Mouse (Mus musculus): ENCODE data around the gene Iqgap1. TPM values are rescaled to one million over a fixed set of nuclear protein-coding genes. Genes with fewer than 3 reads are reported as not detected.

Iqgap1 gene
- total and polyA plus RNA-seq, 2 experiments from 2014 or later: 12.3 to 20.6 TPM

DNA sequence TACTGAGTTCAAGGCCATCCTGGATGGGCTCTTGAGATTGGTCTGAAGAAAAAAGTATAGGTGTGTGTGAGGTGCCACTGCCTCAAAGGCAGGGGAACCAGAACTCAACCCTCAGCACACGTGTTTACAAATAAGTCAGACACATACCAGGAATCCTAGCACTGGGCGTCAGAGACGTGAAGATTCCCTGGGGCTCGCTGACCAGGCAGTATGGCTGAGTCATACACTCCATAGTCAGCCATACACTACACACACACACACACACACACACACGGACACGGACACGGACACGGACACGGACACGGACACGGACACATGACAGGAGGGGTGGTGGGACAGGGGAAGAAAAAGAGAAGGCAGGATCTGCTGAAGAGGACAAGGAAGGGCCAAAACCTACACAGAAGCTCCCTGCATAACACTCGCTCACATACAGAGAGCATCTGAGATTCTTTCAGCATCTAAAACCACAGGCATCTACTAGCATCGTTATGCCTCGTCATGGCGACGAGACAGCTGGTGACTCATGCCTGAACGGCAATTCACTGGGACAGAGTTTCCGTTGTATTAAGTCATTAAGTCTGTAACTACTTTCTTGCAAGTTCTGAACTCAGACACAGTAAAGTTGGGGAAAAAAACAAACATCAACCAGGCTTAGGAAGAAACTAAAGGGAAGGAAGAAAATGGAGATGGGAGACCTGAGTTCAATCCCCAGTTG lies 2.5 kb upstream of the Iqgap1 start:
- no peaks in the 10 kb centered on the region for H3K36me3 ChIP-seq (ENCODE audit: insufficient read depth, low read length)
- no peak overlapping the region for H3K4me3 ChIP-seq (ENCODE audit: low read depth, low read length)
- H3K27ac ChIP-seq (ENCODE audit: low read depth, low read length): no peak overlapping the region
- no peaks in the 10 kb centered on the region for H3K27me3 ChIP-seq (ENCODE audit: insufficient read depth, low read length)
- 72% methylated on average over 18 of the region's 18 CpGs for WGBS
- no peaks in the 10 kb centered on the region for H3K9me3 ChIP-seq (ENCODE audit: low read length)
- DNase-seq (ENCODE audit: low spot score) (no peak), ATAC-seq (ENCODE audit: low FRiP score) (no peak)
- H3K4me2 ChIP-seq (ENCODE audit: low read depth, low read length, poor library complexity, severe bottlenecking): no peak overlapping the region
- TF ChIP-seq CTCF (IDR thresholded peaks at IDR 0.05): no peak
- H3K4me1 ChIP-seq (ENCODE audit: insufficient read depth, low read length): no peaks in the 10 kb centered on the region
- H3K9ac ChIP-seq (replicated peaks; ENCODE audit: low read length, poor library complexity, severe bottlenecking): no peak overlapping the region

DNA sequence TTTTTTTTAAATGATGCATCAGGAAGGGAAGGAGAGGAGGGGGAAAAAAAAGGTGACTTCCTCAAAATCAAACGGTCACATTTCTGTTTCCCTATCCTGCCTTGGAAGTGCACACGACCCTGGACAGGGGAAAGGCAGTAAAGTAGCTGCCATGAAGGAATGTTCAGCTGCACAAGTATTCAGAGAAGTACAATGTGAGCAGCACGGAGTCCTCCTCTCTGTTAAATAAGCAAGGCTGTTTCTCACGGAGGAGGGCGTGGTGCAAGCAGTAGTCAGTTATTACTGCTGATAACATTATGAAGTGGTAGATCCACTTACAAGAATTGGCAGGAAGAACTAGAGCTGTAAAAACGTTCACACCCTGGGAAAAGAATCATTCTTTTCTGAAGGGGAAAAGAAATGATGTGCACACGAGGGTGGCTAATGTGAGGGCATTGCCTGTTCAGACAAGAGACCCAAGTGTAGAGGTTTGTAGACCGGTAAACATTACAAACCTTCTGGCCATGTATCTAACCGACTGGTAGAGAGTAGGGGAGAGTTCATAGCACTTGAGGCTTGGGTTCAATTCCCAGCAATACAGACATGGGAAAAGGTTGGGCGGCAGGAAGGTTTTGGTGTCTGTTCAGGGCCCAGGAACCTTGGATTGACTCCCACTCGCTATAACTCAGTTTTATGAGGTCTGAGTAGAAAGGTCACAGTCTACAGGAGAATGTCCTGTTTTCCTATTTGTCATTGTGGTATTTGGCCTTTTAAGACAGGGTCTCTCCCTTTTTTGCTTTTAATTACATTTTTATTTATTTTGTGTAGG lies 1.7 kb downstream of the Iqgap1 start:
- Histone ChIP-seq H3K27ac (ENCODE audit: low read depth, low read length) (no peak overlapping the region), H3K9me3 (ENCODE audit: low read length) (no peaks in the 10 kb centered on the region), H3K9ac (replicated peaks; ENCODE audit: low read length, poor library complexity, severe bottlenecking) (no peak overlapping the region), H3K4me3 (ENCODE audit: low read depth, low read length) (no peak overlapping the region), H3K4me1 (ENCODE audit: insufficient read depth, low read length) (no peaks in the 10 kb centered on the region), H3K36me3 (ENCODE audit: insufficient read depth, low read length) (no peaks in the 10 kb centered on the region), H3K4me2 (ENCODE audit: low read depth, low read length, poor library complexity, severe bottlenecking) (no peak overlapping the region), H3K27me3 (ENCODE audit: insufficient read depth, low read length) (no peaks in the 10 kb centered on the region)
- DNase-seq (ENCODE audit: low spot score) (no peak), ATAC-seq (ENCODE audit: low FRiP score) (no peak)
- 83% methylated on average over 11 of the region's 11 CpGs for WGBS
- TF ChIP-seq CTCF (IDR thresholded peaks at IDR 0.05): no peak

DNA sequence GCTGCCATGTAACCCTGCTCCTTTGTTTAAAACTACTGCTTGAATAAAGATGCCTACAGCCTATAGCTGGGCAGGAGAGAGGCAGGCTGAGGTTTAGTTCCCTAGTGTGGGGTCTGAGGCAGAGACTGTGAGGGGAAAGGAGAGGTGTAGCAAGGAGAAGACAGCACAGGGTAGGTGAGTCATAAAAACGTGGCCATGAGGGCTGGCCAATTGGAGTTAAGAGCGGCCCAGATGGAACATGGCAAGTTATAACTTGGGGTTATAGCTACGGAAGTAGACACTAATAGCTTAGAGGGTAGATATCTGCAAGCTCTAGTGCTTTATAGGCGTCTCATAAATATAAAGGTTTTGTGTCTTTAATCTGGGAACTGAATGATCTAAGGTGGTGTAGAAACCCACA lies 2.5 kb downstream of the Iqgap1 start:
- Histone ChIP-seq H3K4me1 (ENCODE audit: insufficient read depth, low read length) (no peaks in the 10 kb centered on the region), H3K36me3 (ENCODE audit: insufficient read depth, low read length) (no peaks in the 10 kb centered on the region), H3K27ac (ENCODE audit: low read depth, low read length) (no peak overlapping the region), H3K4me2 (ENCODE audit: low read depth, low read length, poor library complexity, severe bottlenecking) (no peak overlapping the region), H3K9ac (replicated peaks; ENCODE audit: low read length, poor library complexity, severe bottlenecking) (no peak overlapping the region), H3K4me3 (ENCODE audit: low read depth, low read length) (no peak overlapping the region), H3K27me3 (ENCODE audit: insufficient read depth, low read length) (no peaks in the 10 kb centered on the region), H3K9me3 (ENCODE audit: low read length) (no peaks in the 10 kb centered on the region)
- ATAC-seq (ENCODE audit: low FRiP score) (no peak), DNase-seq (ENCODE audit: low spot score) (no peak)
- WGBS: 82% methylated on average over 4 of the region's 4 CpGs
- TF ChIP-seq CTCF (IDR thresholded peaks at IDR 0.05): no peak

DNA sequence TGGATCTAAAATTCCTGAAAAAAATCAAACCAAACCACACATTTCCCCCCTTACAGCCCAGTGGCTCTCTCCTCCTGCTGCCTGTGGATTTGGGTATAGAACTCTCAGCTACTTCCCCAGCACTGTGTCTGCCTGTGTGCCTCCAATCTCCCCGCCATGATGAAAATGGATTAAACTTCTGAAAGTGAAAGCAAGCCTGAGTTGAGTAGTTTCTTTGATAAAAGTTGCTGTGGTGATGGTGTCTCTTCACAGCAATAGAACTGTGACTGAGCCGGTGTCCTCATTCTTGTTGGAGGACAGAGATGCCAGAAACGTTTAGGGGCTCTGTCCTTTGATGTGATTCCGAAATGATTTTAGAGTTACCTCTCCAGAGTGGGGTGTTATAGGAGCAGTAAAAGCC lies 4.9 kb downstream of the Iqgap1 start:
- Histone ChIP-seq H3K4me2 (ENCODE audit: low read depth, low read length, poor library complexity, severe bottlenecking) (no peak overlapping the region), H3K27ac (ENCODE audit: low read depth, low read length) (no peak overlapping the region), H3K27me3 (ENCODE audit: insufficient read depth, low read length) (no peaks in the 10 kb centered on the region), H3K4me1 (ENCODE audit: insufficient read depth, low read length) (no peaks in the 10 kb centered on the region), H3K9ac (replicated peaks; ENCODE audit: low read length, poor library complexity, severe bottlenecking) (no peak overlapping the region), H3K36me3 (ENCODE audit: insufficient read depth, low read length) (no peaks in the 10 kb centered on the region), H3K4me3 (ENCODE audit: low read depth, low read length) (no peak overlapping the region), H3K9me3 (ENCODE audit: low read length) (no peaks in the 10 kb centered on the region)
- WGBS: 70% methylated on average over 4 of the region's 4 CpGs
- ATAC-seq (ENCODE audit: low FRiP score): no peak
- TF ChIP-seq CTCF (IDR thresholded peaks at IDR 0.05): no peak
- no peak for DNase-seq (ENCODE audit: low spot score)

DNA sequence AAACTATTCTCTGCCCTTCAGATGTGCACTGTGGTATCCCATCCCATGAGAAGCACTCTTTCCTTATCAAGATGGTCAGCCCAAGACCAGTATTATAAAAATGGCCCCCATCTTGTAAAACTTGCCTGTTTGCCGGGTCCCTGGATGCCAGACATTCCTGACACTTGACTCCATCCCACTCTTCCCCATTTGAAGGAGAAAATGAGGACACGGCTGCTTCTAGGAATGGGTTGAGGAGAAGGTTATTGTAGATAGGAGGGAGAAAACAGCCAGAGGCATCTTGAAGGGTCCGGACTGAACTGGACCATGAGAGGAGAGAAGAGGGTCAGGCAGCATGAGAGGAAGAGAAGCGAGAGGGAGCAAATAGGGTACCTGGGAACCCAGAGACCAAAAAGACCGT lies 9.1 kb downstream of the Iqgap1 start:
- DNase-seq (ENCODE audit: low spot score) (no peak), ATAC-seq (ENCODE audit: low FRiP score) (no peak)
- no peak overlapping the region for H3K4me3 ChIP-seq (ENCODE audit: low read depth, low read length)
- no peaks in the 10 kb centered on the region for H3K4me1 ChIP-seq (ENCODE audit: insufficient read depth, low read length)
- no peak overlapping the region for H3K4me2 ChIP-seq (ENCODE audit: low read depth, low read length, poor library complexity, severe bottlenecking)
- no peaks in the 10 kb centered on the region for H3K27me3 ChIP-seq (ENCODE audit: insufficient read depth, low read length)
- H3K9me3 ChIP-seq (ENCODE audit: low read length): no peaks in the 10 kb centered on the region
- no peak overlapping the region for H3K9ac ChIP-seq (replicated peaks; ENCODE audit: low read length, poor library complexity, severe bottlenecking)
- no peak for TF ChIP-seq CTCF (IDR thresholded peaks at IDR 0.05)
- 78% methylated on average over 5 of the region's 5 CpGs for WGBS
- H3K36me3 ChIP-seq (ENCODE audit: insufficient read depth, low read length): no peaks in the 10 kb centered on the region
- H3K27ac ChIP-seq (ENCODE audit: low read depth, low read length): no peak overlapping the region

DNA sequence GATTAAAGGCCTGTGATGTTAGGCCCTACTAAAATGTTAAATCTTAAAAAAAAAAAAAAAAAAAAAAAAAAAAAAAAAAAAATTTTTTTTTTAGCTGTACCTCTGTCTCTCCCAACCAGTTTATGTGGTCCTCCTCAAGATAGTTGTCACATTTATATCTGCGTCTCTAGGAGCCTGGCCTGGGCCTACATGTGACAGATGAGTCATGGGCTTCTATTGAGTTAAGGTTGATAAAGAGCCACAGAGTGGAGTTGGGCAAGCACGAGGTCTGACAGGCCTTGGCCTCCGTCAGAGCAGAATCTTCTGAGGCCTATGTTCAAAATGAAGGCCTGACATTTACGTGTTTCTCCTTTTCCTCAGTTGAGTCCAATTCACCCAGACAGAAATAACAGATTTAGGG lies 12.4 kb downstream of the Iqgap1 start:
- Histone ChIP-seq H3K9me3 (ENCODE audit: low read length) (no peaks in the 10 kb centered on the region), H3K4me2 (ENCODE audit: low read depth, low read length, poor library complexity, severe bottlenecking) (no peak overlapping the region), H3K36me3 (ENCODE audit: insufficient read depth, low read length) (no peaks in the 10 kb centered on the region), H3K4me1 (ENCODE audit: insufficient read depth, low read length) (no peaks in the 10 kb centered on the region), H3K27me3 (ENCODE audit: insufficient read depth, low read length) (no peaks in the 10 kb centered on the region), H3K4me3 (ENCODE audit: low read depth, low read length) (no peak overlapping the region), H3K9ac (replicated peaks; ENCODE audit: low read length, poor library complexity, severe bottlenecking) (no peak overlapping the region), H3K27ac (ENCODE audit: low read depth, low read length) (no peak overlapping the region)
- no peak for TF ChIP-seq CTCF (IDR thresholded peaks at IDR 0.05)
- no peak for DNase-seq (ENCODE audit: low spot score)
- ATAC-seq (ENCODE audit: low FRiP score): no peak
- 92% methylated on average over 4 of the region's 4 CpGs for WGBS
